ENCODE assay signal across 17 mouse cellular contexts in the genomic region with DNA sequence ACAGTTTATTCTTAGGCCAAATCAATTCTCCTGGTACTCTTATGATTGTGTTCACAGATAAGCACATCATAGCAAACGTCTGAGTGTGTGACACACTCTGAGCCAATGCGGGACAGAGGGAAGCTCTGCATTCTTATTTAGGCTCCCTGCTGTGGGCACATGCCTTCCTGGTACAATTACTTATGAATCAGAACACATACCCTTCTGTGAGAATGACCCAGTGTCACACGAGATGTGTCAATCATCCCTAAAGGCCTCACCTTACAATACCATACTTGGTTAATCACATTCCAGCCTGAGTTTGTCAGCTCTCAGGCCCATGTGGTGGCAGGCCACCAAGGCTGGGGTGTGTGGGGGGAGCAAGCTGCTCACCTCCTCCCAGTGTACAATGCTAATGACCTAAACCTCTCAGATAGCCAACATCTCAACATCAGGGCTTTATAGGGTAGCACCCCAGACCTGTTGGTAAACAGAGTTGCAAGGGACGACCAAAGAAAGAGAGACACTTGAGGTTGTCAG.
DNase-seq lines count a peak whose midpoint lies in the region; ATAC-seq and TF ChIP-seq lines count a peak whose summit lies in the region.
"Had no signal": no experiment of that assay in that cellular context is flagged by ENCODE, and none has a peak within 500 bp of the region (broad histone marks: within the 10 kb centered on the region; RNA-seq: fewer than 3 reads in every experiment).

No protein-coding gene starts in this region.

- 0 out of 2 replicates have a peak overlapping the region, but pooled peaks have one; percentile 23 for H3K27ac ChIP-seq in liver, adult 2 months (replicated peaks; ENCODE audit: insufficient read depth, low read depth, low read length)
- peak overlapping the region; percentile 55 for H3K27ac ChIP-seq in intestine, embryonic 16.5 days (ENCODE audit: low read length)
- no peak overlapping the region for H3K27ac ChIP-seq in stomach, embryonic 14.5 days (ENCODE audit: low read length)
- H3K27ac ChIP-seq: kidney, embryonic 15.5 days; macrophage had no signal

- no peak for TF ChIP-seq POLR2A in liver, adult 2 months (IDR thresholded peaks at IDR 0.05; ENCODE audit: extremely low read depth, insufficient read depth, low read length)

- TF ChIP-seq CTCF in liver, adult 2 months (IDR thresholded peaks at IDR 0.05; ENCODE audit: low read depth, low read length) = no peak

- H3K79me2 ChIP-seq in liver, adult 2 months (ENCODE audit: control insufficient read depth, insufficient read depth, low read length) = peaks cover 31% of the 10 kb centered on the region

- H3K9ac ChIP-seq in liver, adult 2 months (ENCODE audit: low read depth, low read length) = no peak overlapping the region
- no peak overlapping the region for H3K9ac ChIP-seq in intestine, embryonic 16.5 days (ENCODE audit: low read depth, low read length)
- no peak overlapping the region for H3K9ac ChIP-seq in stomach, embryonic 14.5 days (replicated peaks; ENCODE audit: low read depth, low read length)
- H3K9ac ChIP-seq: kidney, embryonic 15.5 days; limb, embryonic 12.5 days had no signal

- no peak overlapping the region for H3K4me2 ChIP-seq in intestine, embryonic 16.5 days (ENCODE audit: low read depth, low read length)
- H3K4me2 ChIP-seq in stomach, embryonic 14.5 days (replicated peaks; ENCODE audit: low read depth, low read length) = no peak overlapping the region
- H3K4me2 ChIP-seq: kidney, embryonic 15.5 days; limb, embryonic 12.5 days had no signal

- peak; percentile 59 for DNase-seq in liver, adult 2 months (ENCODE audit: extremely low read depth, low read depth, low spot score)
- DNase-seq in liver = no peak
- DNase-seq in NIH3T3 (ENCODE audit: low read depth) = peak; percentile 16
- no peak for DNase-seq in gastrocnemius, postnatal 25 days
- no peak for DNase-seq in embryo, embryonic 9.5 days (ENCODE audit: extremely low spot score)
- DNase-seq: cerebellum, postnatal 10 days; embryo, embryonic 11 days; heart, adult 18-20 months; lung, adult 2 months; thymus, adult 2 months had no signal

- H3K4me3 ChIP-seq in liver, adult 2 months (ENCODE audit: insufficient read depth, low read depth, low read length) = no peak overlapping the region
- no peak overlapping the region for H3K4me3 ChIP-seq in intestine, embryonic 16.5 days (ENCODE audit: low read length)
- H3K4me3 ChIP-seq in stomach, embryonic 14.5 days (ENCODE audit: low read depth, low read length) = no peak overlapping the region
- H3K4me3 ChIP-seq: erythroblast, embryonic 14.5 days; kidney, embryonic 15.5 days; limb, embryonic 12.5 days; myocyte had no signal

- no peaks in the 10 kb centered on the region for H3K27me3 ChIP-seq in liver, adult 2 months (ENCODE audit: control insufficient read depth, insufficient read depth, low read length)
- H3K27me3 ChIP-seq in intestine, embryonic 16.5 days (replicated peaks; ENCODE audit: control insufficient read depth, insufficient read depth, low read length) = no peaks in the 10 kb centered on the region
- H3K27me3 ChIP-seq in stomach, embryonic 14.5 days (ENCODE audit: control insufficient read depth, insufficient read depth, low read length) = no peaks in the 10 kb centered on the region
- H3K27me3 ChIP-seq: kidney, embryonic 15.5 days; limb, embryonic 12.5 days had no signal

- H3K36me3 ChIP-seq in liver, adult 2 months (ENCODE audit: control insufficient read depth, insufficient read depth, low read length) = no peaks in the 10 kb centered on the region
- H3K36me3 ChIP-seq in intestine, embryonic 16.5 days (ENCODE audit: control insufficient read depth, insufficient read depth, low read length) = no peaks in the 10 kb centered on the region
- H3K36me3 ChIP-seq in stomach, embryonic 14.5 days (ENCODE audit: control insufficient read depth, insufficient read depth, low read length) = no peaks in the 10 kb centered on the region
- H3K36me3 ChIP-seq: kidney, embryonic 15.5 days; limb, embryonic 12.5 days had no signal

- ATAC-seq in intestine, embryonic 16.5 days = no peak
- ATAC-seq in stomach, embryonic 14.5 days (ENCODE audit: insufficient number of reproducible peaks, insufficient read depth, low FRiP score, low read depth) = 0 out of 2 replicates have a peak, but pooled peaks have one; percentile 37

- peaks cover 10% of the 10 kb centered on the region for H3K4me1 ChIP-seq in liver, adult 2 months (ENCODE audit: control insufficient read depth, insufficient read depth, low read length)
- peaks cover 13% of the 10 kb centered on the region for H3K4me1 ChIP-seq in intestine, embryonic 16.5 days (ENCODE audit: control insufficient read depth, insufficient read depth, low read length)
- no peaks in the 10 kb centered on the region for H3K4me1 ChIP-seq in stomach, embryonic 14.5 days (ENCODE audit: control insufficient read depth, insufficient read depth, low read length)
- H3K4me1 ChIP-seq: kidney, embryonic 15.5 days had no signal

- WGBS in liver, adult 2 months = 32% methylated on average over 4 of the region's 4 CpGs
- WGBS in intestine, embryonic 16.5 days = 43% methylated on average over 4 of the region's 4 CpGs
- 41% methylated on average over 4 of the region's 4 CpGs for WGBS in stomach, embryonic 14.5 days

- H3K9me3 ChIP-seq in intestine, embryonic 16.5 days (ENCODE audit: control insufficient read depth, low read length) = no peaks in the 10 kb centered on the region
- H3K9me3 ChIP-seq in stomach, embryonic 14.5 days (ENCODE audit: control insufficient read depth, low read depth, low read length) = no peaks in the 10 kb centered on the region
- H3K9me3 ChIP-seq: kidney, embryonic 15.5 days; limb, embryonic 12.5 days had no signal

Comparison
In these comparisons a context has a peak if more than half of its experiments do, and no peak if none do; other contexts are left out.
1. DNase-seq: peak in liver, adult 2 months (single experiment) and NIH3T3 (single experiment); none in liver (single experiment), gastrocnemius, postnatal 25 days (single experiment) and embryo, embryonic 9.5 days (single experiment).